Mouse (Mus musculus) cerebellum, postnatal 25 days (tissue): ENCODE measurements at regions not wholly inside any gene's neighbourhood (a gene's known extent, or its start where the extent isn't known, plus 50 kb on each side); places are given as distances from the start of the nearest gene placed in this dataset.
A peak's percentile ranks its signal among the peaks of the same experiment; 100 is the strongest.

Experiments used
- DNase-seq, 2 experiments: peaks; one replicate each; pipeline ENCODE4 v3.0.0; 2021; ENCODE audit warnings: mixed read lengths in 2 of 2

GRCm38 (mm10) chr4:135036764-135037163 is 83.7 kb upstream of the Runx3 start:
- no peak for DNase-seq

DNA sequence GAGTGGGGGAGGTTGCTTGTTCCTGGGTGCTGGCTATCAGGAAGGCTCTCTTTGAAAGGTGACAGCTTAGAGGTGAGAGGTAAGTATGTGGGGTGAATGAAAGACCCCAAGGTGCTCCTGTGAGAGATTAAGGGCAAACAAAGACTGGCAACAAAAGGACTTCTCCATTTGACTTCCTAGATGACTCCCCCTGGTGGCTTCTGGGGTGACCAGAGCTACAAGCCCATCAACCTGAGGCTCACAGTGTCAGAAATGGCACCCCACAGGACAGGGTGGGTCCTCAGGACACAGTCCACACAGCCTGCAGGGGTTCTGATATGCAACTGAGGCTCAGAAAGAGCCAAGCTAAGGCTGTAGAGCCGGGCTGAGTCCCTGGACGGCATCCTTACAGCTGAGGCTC is 81.2 kb upstream of the Runx3 start:
- no peak for DNase-seq

DNA sequence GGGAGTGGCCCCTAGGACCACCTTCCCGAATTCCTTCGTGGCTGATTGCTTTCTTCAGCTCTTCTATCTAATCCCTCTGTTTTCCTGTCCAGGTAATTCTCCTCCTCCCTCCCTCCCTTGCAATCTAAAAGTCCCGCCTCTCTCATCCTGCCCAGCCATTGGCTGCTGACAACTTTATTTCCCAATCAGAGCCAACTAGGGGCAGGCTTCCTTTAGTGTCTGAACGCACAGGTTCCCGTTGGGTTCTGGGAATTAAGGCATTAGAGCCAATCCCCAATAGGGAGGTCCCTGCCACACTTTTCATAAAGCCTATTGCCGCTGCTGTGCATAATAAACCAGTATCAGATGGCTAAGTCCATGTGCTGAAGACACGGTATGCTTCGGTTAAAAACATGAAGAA is 78.5 kb upstream of the Runx3 start:
- DNase-seq: no peak

DNA sequence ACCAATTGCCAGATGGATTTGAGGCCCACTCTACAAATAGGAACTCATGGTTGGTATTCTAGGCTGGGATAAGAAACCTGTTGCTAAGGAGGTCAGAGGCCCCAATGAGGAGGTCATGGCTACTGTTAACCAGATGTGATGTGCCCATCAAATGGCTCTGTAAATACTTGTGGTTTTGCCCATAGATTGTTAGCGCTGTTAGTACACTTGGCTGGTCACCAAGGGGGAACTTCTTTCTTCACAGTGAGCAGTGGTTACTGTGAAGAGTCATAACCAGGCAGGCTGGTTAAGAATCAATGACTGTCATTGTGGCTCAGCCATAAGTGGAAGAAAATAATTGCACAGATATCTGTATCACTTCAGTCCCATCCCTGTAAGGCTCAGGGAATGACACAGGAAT is 78.0 kb upstream of the Runx3 start:
- DNase-seq: no peak

DNA sequence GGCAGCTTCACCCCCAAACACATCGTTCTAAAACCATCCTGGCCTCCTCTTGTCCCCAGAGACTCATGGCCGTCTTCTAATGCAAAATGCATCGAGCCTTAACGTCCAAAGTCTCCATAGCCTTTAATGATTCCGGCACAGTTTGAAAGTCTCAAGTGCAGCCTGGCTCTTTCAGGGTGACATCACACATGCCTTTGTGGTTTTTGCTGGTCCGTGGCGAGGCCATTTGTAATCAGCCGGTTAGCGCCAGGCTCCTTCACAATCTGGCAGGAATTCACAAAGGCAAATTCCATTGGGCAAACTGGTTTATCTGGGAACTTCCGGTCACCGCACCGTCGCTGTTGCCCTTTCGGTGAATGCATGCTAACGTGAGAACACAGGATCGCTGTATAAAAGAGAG is 75.4 kb upstream of the Runx3 start:
- no peak for DNase-seq

GRCm38 (mm10) chr4:135046619-135047018 is 73.8 kb upstream of the Runx3 start:
- DNase-seq: no peak

DNA sequence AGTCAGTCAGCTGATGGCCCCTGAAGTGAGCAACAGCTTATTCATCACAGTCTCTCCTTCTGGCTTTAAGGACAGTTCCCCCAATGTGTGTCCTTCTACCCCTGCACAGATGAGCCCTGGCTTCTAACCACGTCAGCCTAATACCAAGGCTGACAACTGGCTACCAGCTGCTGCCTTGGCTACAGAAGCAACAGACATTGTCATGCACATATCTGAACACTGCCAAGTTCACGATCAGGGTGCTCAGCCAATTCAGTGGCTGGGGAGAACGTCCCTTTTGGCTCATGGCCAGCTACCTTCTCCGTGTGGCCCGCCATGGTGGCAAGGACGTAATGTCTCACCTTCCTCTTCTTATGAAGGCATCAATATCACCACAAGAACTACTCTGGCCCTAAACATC is 73.2 kb upstream of the Runx3 start:
- DNase-seq: no peak

DNA sequence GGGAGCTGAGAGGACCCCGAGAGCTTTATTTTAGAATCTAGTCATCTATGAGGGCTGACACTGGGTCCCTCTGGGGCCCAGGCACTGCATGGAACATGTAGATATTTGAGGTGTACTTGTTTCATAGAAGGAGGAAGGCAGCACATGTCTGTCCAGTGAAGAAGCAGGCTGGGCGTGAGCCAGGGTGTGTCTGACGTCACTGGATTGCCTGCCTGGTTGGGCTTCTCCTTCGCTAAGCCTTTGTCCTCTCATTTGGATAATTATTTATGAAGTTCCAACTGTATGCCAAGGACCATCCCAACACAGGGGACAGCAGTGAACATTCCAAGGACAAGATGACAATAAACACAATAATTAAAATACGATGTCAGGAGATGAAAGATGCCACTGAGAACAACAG is 72.7 kb upstream of the Runx3 start:
- no peak for DNase-seq

DNA sequence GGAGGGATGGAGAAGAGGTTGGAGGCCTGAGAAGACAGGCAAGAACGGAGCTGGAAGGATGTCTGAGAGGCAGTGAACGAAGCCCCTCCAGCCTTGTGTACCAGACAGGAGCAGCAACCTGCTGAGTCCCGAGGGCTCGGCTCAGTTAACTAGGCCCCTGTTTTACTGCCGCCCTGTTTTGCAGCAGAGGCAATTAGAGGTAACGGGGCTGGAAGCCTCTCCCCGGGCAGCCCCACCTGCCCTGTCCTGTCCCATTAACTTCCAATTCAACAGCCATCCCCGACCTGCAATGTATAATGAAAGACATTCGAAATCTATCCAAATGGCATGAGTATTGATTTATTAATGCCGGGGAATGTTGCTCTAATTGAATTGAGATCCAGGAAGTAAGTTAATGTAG is 70.5 kb upstream of the Runx3 start:
- DNase-seq: no peak

DNA sequence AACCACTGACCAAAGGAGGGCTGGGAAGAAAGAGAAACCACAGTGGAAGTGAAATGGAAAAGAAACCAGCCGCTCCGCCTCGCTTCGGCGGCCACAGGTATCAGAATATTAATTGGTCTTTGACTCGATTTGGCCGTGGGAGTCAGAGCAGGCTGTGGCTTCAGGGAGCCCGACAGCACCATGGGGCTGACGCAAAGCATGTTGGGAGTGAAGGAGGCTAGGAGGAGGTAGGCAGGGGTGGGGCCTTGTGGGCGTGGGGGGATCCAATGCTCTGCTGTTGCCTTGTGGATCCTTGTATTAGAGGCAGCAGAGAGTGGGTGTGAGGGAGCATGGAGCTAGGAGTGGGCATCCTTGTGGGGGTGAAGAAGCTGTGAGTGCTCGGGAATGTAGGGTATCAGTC is 69.0 kb upstream of the Runx3 start:
- DNase-seq: no peak

GRCm38 (mm10) chr4:135053585-135053984 is 66.9 kb upstream of the Runx3 start:
- no peak for DNase-seq

DNA sequence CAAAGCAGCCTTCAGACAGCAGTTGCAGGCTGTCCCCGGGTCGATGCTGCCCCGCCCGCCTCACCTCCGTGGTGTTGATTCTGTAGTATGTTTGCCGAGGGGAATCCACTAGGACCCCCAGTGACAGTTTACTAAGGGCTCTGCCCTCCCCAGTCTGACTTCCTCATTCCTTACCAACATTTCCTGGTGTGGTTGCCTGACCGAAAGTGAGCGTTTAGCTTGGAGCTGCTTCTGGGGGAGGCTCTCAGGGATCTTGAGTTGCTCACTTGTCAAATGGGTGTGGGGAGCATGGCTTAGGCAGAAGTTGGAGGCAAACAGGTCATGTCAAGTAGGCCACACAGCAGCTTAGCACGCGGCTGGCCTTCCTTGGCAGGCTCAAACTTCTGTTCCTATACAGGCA is 66.1 kb upstream of the Runx3 start:
- no peak for DNase-seq

- DNase-seq: no peak
These were observed 64.1 kb upstream of the Runx3 start for GRCm38 (mm10) chr4:135056371-135056770.

DNA sequence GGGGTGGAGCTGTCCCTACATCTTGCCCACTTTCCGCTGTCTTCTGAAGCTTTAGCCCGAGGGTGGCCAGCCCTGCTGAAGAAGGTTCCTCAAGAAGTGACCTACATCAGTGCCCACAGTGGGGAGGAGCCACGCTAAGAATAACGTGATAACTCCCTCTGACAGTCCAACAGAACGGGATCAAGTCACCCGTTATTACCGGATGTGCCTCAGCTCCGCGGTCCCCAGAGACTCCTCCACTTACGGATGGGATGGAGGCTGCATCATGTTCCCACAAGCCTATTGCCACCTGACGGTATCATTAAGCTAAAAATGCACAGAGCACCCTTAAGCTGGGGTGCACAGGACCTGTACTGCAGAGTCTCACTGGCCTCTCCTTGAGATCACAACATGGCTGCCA is 63.2 kb upstream of the Runx3 start:
- no peak for DNase-seq

DNA sequence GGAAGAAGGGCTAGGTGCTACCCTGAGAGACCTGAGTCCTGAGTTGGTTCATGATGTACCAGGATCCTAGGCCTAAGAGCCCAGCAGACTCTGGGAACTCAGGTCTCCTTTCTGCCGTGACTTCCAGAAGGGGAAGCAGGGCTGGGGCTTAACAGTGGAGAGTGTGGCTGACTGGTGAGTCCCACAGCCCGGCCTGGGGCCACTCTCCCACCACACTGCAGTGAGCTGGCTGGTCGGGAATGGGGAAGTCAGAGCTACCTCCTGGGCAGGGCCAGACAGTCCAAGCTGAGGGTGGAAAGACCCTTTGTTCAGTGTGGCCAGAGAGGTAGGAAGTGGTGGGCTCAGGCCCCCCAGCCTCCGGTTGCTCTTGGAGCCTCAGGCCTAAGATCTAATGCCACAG is 61.6 kb upstream of the Runx3 start:
- DNase-seq: no peak

DNA sequence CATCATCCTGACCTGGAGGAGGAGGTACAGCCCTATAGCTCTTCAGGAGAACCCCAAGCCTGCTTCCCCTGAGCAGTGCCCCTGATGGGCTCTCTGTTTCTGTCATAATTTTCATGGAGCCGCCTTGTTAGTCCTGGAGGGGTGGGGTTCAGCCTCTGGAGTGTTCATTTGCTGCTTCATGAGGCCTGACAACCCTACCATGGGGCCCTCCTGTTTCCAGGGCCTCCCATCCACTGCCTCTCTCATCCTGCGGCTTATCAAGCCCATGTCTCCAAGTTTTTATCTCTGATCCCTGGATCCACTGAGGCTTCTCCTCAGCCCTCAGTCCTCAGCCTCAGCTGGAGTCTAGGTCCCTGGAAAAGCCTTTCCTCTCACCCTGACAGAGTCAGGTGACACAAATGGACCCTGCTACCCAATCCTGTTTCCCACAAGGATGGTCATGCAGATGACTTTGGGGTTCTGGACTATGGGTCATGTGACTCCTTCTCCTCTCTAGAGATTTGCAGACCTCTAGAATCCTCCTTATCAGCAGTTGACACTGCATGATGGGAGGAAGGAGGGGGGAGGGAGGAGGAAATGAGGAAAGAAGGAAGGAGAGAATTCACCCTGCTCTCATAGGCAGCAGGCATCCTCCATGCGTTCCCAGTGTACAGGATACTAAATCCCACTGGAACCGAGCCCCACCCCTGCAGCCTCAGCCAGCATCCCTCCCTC is 59.3 kb upstream of the Runx3 start:
- DNase-seq: no peak

GRCm38 (mm10) chr4:135066766-135067479 is 53.5 kb upstream of the Runx3 start:
- DNase-seq: peak; percentile 84 to 88

GRCm38 (mm10) chr4:135067805-135068204 is 52.6 kb upstream of the Runx3 start:
- DNase-seq: no peak

DNA sequence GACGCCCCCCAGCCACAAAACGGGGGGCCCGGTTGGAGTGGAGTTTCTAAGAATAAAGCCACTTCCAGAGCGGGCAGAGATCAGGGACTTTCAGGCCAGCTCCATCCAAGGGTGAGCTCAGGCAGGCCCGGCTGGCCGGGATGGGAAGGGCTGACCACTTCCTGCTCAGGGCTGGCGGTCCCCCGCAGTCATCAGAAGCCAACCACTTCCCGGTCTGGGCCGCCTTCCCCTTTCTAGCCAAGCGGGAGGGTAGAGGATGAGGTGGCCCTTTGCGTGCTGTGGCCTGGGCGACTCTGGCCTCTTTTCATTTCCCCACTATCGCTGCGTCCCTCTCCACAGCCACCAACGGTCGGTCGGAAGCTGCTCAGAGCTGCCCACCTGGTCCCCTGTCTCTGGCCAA is 50.6 kb upstream of the Runx3 start:
- no peak for DNase-seq
